Mouse (Mus musculus) megakaryocyte-erythroid progenitor cell, adult 5 weeks (primary cell): Measurements from ENCODE around the gene Pars2. TPM values are rescaled to one million over a fixed set of nuclear protein-coding genes. Genes with fewer than 3 reads are reported as not detected.

Source experiments
- polyA plus RNA-seq: library from polyadenylated mRNA; stranded (reverse); fragments of >175 nt; gene quantifications from 2 replicates; pipeline ENCODE4 v1.2.3, GENCODE M21; 2012

The Pars2 gene
- polyA plus RNA-seq = 0.84 and 1.6 TPM in 2 replicates

DNA sequence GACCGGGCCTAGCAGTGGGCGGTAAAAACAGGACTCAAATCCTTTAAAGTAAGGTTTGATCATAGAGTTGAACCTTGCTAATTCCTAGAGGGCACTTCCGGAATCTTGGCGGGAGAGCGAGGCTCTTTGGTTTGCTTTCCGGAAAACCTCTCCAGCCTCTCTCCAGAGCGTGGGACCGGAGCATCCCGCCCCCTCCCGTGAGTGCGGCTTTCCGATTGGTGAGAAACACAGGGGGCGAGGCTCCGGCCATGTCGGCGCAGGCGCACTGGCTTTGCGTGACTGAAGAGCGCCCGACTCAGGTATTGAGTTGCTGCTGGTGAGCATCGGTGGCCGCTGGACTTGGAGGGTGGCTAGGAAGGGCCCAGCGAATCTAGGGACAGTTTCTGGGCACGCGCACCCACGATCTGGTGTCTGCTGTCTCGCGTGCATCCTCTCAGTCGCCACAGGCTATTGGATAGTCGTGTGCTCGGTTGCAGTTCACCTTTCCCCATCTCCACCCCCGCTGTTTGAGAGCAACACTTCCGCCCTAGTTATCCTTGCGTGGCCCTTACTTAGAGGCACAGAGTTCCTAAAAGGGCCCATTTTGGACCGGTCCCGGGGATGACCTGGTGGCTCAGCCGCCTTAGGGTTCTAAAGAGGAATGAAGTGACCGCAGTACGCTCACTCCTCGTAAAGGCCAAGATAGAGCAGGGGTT is at the start of gene Pars2:
Gene Pars2, plus strand, starts transcription at position 237 of the 695 bp plus-strand sequence.

GRCm38 (mm10) chr4:106617056-106617455 is 33.8 kb upstream of the Pars2 start, which contains the start of gene Lexm:
Gene Lexm, minus strand, starts transcription at chr4:106617241.

DNA sequence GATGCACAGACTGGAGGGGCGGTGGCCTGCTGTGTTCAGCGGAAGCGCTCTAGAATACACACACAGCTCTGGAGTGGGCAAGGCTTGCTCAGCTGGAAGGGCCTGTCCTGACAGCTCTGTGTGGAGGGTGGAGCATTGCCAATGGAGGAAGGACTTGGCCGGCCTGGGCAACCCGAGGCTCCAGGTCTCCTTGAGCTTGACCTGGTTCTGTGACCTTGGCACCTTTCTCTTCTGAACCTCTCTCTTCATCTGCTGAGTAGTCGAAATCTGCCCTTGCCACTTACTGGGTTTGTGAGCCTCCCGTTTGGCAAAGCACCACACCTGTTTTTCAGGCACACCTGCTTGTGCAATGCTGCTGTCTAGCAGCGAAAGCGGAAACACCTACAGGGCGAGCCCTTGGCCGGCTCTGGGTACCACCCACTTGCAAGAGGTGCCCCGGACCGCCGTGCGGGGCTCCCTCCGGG is 28.8 kb upstream of the Pars2 start, which contains the start of gene Ttc22:
Gene Ttc22, plus strand, starts transcription at position 403 of the 464 bp plus-strand sequence.

GRCm38 (mm10) chr4:106678442-106679118 is 27.7 kb downstream of the Pars2 start, which contains the start of gene Ttc4:
Gene Ttc4, minus strand, starts transcription at chr4:106678944.

Other genes with a start within 250 kb of the Pars2 start
- 0.41 and 0.43 TPM in 2 replicates for gene Pcsk9, start 186.7 kb upstream of the Pars2 start, polyA plus RNA-seq
- not detected in 2 replicates for gene Bsnd, start 158.8 kb upstream of the Pars2 start, polyA plus RNA-seq
- 24.2 and 25.0 TPM in 2 replicates for gene Dhcr24, start 90.0 kb upstream of the Pars2 start, polyA plus RNA-seq
- not detected in 2 replicates for gene Lexm, start 33.8 kb upstream of the Pars2 start, polyA plus RNA-seq
- not detected in 2 replicates for gene Ttc22, start 28.6 kb upstream of the Pars2 start, polyA plus RNA-seq
- 7.7 and 8.6 TPM in 2 replicates for gene Ttc4, start 27.9 kb downstream of the Pars2 start, polyA plus RNA-seq
- gene Mroh7, start 79.9 kb downstream of the Pars2 start, polyA plus RNA-seq = 0.06 TPM in 1 of 2 replicates, not detected in the other
- not detected in 2 replicates for gene Fam151a, start 82.8 kb downstream of the Pars2 start, polyA plus RNA-seq
- gene Acot11, start 153.9 kb downstream of the Pars2 start, polyA plus RNA-seq = 2.6 and 4.2 TPM in 2 replicates